Mouse (Mus musculus) MN1 (cell line): Measurements from ENCODE around the gene Unc119.

Experiments
- DNase-seq: peaks from one replicate; pipeline ENCODE4 v3.0.0-alpha.2; 2016; ENCODE audit warnings: low spot score

The Unc119 gene

DNA sequence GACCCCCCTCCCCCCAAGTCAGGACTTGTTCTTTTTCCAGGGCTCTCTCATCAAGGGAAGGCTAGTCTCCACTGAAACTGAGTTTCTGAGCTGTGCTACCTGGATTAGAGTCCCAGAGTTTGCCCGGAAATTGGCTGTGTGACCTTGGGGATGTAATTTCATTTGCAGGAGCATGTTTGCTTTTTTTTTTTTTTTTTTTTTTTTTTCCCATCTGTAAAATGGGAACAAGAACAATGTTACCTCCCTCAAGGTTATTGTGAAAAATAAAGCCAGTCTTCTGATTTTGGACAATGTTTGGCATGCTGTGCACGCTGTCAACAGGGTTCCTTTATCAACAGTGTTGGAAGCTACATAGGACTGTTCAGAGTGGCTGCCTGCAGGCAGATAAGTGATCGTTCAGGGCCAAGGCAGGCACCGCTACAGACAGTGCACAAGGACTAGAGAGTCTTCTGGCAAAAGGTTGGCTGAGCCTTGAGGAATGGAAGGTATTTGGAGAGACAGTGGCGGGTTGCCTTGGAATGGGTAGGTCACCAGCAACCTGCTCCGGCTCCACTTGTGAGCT is 1.1 kb downstream of the Unc119 start:
- peak; percentile 31 for DNase-seq

DNA sequence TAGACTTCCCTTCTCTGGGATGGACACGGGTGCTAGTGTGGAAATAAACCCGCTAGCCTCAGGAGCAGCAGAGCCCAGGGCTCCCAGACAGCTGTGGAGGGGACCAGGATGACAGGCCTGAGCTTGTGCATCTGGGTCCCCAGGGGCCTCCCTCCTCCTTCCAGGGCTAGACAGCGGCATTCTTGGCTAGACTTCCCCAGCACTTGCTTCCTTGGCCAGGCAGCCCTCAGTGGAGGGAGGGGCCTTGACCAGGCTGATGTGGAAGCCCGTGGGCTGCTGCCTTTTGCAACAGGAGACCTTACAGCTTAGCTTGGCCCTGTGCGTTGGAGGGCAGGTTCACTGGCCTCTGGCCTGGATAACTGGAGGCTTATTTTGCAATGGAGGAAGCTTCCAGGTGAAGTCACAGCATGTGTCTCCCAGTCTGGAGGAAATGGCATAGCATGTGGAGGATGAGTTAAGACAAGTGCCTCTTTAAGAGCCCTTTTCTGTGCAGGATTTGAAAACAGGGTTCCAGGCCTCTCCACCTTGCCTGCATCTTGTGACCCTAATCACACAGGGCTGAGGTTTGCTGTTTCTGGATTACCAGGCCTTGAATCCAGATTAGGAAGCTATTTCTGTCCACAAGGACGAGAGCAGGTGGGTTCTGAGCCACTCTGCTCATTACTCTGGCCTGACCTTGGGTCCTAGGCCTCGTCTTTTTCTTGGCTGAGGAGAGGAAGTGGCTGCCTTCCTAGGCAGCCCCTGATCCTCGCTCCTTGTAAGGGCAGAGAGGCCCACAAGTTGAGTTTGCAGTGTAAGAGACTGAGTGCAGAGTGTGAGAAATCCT is 1.8 kb downstream of the Unc119 start:
- peak; percentile 80 for DNase-seq

DNA sequence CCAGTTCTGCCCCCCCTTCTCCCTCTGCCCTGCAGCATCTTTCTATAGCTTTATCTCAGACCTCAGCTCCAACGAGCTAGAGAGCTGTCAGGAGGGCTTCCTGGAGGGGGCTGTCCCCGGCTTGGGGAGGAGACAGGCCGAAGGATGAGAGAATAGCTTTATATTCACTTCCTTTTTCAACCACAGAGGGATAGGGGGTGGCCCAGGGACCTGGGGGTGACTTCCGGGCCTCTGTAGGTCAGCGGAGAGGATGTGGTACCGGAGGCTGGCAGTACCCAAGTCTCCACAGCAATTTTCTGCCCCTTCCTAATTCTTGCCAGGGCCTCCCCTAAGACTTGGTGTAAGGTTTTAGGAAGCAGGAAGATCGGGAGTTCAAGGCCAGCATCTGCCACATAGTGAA is 2.5 kb downstream of the Unc119 start:
- no peak for DNase-seq

DNA sequence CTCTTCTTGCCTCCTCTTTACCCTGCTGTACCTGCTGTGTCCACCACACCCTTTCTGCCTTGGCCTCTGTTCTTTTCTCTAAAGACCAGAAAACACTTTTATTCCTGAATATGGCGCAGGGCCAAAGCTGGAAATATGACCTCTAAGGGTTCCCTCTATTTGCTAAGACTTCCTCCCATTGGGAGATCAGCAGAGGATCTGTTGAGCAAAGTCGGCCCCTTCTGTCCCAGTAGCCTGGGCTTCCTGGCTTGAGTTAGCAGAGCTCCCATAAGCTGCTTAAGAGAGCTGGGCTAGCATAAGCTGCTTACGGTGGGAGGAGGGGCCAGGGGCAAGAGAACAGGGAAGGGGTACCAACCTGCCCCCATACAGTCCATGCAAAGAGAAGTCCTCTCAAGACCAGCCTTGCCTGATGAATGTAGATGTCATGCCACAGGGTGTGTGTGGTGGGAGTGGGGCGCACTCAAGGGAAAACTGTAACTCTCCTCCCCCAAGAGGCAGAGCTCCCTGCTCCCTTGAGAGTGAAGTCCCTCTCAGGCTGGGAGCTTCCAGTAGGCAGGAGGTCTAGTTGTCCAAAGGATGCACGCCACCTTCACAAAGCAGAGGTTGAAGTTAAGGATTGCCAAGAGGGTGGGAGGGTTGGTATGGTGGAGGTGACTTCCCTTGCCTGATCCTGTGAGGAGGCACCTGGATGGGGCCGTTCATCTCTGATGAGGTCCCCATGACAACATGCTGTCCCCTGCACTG is 3.2 kb downstream of the Unc119 start:
- DNase-seq, result no peak

DNA sequence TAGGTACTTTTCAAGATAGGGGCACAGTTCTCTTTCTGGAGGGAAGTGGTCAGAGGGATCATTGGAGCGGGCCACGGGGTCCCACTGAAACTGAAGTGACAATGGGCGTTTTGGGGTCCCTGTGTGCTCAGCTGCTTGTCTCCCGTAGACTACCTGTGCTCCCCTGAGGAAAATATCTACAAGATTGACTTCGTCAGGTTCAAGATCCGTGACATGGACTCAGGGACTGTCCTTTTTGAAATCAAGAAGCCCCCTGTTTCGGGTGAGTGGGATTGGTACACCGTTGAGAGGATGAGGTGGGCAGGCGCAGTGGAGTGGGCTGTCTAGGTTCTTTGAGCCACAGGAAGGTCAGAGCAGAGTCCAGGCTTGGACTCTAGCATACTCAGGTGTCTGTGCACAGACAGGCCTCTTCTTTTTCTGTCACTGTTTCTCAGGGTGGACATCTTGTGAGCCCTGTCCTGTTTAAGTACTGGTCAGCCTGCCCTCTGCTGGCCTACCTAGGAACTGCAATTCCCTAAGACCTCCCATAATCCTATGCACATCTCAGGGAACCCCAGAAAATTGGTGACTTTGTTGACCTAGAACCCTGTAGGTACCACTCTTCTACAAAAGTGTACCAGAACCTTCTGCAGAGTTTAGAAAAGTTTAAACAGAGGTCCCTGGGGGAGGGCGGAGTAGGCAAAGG is 3.9 kb downstream of the Unc119 start:
- peak; percentile 79 for DNase-seq

DNA sequence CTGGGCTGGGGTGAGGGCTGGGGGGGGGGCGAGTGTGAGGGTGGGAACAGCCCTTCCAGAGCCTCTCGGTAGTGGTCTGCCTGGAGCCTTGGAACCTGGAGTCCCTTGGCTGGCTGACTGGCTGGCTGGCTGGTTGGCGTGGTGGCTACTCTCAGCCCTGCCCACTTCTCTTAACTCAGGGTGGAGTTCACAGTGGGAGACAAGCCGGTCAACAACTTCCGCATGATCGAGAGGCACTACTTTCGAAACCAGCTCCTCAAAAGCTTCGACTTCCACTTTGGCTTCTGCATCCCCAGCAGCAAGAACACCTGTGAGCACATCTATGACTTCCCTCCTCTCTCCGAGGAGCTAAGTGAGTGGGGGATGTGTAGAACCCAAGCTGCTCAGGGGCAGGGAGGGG is 4.6 kb downstream of the Unc119 start:
- DNase-seq, result no peak

DNA sequence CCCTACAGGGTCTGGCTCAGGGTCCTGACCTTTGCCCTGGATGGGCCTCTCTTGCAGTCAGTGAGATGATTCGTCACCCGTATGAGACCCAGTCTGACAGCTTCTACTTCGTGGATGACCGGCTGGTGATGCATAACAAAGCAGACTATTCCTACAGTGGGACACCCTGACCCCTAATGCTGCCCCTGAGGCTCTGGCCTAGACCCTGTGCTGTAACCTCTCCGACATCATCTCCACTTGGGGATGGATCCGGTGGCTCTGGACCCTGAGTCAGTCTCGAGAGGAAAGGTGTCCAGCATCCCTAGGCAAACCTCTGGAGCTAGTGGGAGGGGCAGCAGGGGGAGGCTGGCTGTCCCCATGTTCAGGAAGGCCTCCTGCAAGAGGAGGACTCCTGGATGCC is 5.2 kb downstream of the Unc119 start:
- DNase-seq, result no peak

DNA sequence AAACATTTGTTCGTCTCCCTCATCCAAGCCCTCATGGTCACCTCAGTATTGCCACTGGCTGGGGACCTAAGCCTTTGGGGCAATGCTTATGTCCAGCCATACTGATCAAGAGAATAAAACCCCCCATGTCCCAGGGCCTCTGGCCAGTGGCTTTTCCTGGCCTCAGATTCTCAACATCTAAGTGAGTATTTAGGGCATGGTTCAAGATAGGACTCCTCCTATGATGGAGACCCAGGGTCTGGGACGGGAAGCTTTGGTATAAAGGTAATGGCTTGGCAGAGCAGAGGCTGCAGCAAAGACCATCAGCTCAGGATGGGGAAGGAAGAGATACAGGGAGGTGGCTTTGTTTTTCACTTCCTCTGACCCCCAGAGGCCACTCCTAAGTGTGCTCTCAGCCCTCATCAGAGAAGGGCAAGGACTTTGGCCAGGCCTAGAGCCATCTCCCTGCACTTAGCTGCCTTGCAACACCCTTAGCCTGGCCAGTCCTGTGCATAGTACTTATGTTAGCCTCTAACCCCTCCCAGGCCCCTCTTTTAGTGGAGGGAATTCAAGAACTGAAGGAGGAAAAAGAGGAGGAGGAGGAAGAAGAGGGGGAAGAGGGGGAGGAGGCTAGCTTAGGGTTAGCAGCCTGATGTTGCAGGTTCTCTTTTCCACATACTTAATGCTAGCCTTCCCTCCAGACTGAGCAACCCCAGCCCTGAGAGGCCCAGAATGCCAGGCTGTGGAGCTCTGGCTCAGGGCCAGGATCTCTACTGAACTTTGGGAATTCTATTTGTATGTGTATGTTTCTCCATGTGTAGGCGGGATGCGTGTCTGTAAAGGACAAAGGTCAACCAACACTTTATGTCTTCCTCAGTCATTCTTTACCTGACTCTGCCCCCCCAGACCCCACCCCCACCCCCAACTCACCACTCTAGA is 6.4 kb downstream of the Unc119 start:
- DNase-seq, result no peak

DNA sequence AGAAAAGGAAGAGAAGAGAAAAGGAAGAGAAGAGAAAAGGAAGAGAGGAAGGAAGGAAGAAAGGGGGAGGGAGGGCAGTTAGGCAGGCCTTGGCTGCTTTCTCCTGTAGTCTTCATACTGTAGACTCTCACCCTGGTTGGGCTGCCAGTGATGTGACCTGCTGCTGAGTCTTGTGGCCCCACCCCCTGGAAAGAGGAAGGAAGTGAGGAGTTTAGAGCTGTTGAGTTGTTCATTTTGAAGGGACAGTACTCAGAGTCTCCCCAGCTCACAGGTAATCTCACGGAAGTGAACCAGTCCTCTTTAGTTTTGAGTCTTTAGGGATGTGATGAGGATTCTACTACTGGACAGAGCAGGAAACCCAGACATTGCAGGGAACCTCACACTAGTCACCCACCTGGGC is 9.8 kb downstream of the Unc119 start:
- no peak for DNase-seq

DNA sequence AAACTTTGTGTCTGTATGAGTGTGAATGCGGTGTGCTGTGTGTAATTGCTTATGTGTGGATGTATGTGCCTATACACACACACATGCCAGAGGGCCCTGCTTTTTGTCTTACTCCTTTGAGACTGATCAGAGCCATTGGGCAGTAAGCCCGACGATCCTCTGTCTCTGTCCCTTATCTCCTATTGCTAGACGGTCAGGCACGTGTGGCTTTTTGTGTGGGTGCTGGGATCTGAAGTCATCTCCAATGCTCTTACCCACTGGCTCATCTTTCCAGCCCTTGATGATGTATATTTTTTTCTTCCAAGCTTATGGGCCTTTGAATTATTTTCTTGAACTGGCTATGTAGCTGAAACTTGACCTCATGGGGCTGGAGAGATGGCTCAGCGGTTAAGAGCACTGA is 11.6 kb downstream of the Unc119 start:
- DNase-seq, result no peak

DNA sequence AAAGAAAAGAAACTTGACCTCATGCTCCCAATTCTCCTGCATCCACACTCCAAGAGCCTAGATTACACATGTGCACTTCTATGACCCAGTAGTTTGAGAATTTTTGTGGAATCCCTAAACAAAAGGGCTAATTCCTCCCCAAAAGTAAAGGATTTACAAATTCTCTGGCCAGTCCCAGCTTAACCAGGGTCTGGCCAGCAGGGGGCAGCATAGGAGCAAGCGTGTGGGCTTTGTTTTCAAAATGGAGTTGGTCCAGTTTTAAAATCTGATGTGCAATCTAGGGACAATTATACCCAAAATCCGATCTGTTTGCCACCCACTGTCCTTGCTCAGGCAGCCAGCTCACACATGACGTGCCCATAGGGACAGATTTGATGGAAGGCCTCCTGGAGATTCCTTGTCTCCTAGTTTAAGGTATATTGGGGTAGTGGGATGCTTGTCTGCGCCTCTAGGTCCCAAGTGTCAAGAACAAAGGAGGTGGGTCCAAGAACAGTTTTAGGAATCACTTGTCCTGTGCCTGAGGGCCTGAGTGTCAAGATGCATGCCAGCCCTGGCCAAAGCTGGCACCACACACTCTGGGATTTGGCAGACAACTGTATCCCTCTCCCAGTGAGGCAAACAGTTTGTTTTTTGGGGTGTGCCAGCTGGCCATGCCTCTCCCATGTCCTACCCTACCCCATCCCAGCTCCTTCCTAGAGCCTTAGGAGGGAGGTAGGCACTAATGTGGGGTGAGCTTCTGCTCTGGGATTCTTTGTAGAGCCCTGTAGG is 12.4 kb downstream of the Unc119 start:
- DNase-seq, result peak; percentile 52

DNA sequence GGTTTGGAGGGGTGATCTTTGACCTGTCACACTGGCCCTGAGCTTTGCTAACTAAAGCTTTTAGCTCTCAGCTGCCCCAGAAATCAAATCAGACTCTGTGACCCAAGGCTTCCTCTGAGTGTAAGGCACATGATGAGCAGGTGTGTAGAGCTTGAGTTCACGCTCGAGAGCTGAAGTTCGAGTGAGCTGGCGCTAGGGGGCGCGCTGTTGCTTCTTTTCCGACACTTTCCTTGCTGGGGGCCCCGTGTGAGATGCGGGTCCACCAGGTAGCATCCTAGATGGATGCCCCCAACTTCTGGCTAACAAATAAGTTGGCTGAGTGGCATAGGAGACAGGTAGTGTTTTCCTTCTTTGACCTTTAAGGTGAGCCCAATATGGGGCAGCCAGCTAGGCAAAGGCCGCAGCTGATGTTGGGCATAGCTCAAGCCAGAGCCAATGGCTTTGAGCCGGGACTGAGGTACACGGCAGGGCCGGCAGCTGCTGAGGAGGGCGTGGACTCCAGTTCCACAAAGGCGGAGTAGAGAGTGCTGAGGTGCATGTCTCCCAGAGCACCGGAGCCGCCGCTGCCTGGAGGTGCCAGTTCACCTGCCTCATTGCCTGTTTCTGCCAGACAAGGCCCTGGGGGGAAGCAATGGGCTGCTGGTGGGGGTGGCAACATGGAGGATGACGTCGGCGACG is 15.2 kb downstream of the Unc119 start:
- DNase-seq, result no peak

DNA sequence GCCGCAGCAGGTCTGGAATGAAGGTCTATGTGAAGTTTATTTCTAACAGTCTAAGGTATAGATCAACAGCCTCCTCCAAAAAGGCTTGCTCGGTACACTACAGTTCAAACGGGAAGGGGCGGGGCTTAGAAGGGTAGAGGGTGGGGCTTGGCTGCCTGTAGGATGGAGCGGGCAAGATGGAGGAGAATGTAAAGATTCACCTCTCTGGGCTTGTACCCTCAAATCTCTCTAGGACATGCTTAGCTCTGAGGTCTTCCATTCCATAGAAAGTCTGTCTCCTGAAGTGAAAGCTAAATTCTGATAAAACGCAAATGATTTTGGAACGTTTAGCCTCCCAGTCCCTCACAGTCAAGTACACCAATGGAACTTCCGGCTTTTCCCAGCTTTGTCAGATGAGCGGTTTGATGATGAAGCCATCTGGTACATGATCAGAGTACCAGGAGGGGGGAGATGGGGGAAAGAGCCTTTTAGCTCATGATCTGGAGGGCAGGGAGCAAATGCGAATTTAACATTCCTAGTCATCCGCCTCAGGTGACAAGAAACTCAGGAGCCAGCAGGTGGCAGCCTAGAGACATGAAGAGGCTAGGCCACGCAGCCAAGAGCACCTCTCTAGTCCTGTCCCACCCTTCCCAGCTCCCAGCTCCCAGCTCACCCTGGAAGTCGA is 17.0 kb downstream of the Unc119 start:
- DNase-seq, result peak; percentile 90

DNA sequence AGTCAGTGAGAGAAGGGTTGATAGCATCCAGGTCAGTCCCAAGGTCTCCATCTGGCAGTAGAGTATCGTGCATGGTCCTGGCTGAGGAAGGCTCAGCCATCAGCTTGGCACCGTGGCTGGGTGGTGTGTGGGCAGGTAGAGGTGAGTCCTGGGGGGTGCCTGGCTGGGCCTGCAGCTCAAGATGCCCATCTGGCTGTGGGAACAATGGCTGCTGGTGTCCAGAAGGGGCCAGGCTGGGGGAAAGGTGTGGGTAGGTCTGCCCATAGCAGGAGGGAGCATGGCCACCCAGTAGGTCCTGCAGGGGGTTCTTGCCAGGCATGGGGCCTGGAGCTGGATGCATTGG is 17.5 kb downstream of the Unc119 start:
- DNase-seq, result no peak

DNA sequence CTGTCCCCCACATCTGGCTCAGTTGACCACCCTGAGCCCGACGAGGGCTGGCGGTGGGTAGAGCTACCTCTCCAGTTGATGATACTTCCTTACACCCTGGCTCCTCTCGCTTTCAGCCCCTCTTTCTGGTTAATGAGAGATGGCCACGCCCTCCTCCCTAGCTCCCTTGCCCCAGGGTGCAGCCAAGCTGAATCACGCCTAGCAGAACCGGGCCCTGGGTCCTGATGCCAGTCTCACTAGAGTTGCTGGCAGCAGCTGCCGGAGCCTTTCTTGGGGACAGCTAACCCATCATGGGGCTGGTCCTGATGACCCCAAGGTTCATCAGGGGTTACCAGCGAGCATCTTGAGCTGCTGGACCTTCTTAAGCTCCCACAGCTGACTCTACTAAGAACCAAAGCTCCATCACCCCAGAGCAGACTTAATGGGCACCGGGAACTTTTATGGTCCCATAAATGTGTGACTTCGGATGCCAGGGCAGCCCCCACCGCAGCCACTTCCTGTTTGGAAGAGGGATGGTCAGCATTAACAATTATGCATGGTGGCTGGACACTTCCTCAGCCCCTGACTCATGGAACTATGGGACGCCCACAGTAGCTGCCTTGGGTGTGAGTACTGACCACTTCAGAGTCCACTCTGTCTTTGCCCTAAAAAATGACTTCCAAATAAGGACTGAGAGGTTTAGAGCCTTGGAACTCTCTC is 20.2 kb downstream of the Unc119 start:
- DNase-seq, result no peak

DNA sequence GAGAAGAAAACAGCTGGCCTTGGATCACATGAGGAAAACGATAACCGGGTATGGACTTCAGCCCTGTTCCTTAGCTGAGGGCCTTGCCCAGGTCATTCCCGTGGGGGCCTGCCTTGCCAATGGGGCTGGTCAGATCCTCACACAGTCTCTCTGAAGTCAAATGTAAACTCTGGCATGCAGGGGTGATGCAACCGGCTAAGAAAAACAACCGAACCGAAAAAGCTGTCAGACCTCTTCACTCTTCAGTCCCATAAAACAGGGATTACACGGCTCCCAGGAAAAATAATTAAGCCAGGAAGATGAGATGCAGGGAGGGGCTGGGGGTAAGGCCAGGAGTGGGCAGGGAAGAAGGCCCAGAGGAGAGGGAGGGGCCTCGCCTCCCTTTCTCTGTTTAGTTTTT is 20.8 kb downstream of the Unc119 start:
- DNase-seq, result no peak

DNA sequence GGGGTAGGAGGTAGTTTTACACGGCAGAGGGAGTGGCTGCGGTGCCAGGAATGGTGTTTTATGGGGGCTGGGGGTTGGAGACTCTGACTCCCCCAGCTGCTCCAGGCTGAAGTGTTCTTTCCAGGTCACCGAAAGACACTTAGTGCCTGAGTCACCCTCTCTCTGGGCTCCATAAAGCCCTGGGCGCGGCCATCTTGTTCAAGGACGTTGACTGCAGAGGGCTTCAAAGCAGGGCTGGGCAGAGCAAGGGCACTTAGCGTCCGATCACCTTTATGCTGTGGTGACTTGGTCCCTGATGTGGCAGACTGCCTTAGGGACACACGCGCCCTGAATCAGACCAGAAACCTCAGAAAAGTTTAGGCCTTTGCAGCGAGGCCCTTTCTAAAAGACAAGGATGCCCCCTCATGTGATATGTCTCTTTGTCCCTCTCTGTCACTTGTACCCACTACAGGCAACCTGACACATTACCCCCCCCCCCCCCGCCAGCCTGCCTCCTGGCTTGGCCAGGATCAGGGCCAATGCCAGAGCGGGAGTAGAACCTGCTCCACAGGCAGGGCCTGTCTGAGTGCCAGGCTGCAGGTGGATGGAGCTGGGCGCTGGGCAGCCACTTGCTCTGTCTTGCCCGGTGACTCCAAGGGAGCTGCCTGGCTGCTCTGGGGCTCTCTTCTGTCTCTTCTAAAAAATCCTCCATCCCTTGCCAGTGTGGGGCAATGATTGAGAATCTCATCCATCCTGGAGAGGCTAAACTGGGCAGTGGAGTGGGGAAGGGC is 24.4 kb downstream of the Unc119 start:
- no peak for DNase-seq

DNA sequence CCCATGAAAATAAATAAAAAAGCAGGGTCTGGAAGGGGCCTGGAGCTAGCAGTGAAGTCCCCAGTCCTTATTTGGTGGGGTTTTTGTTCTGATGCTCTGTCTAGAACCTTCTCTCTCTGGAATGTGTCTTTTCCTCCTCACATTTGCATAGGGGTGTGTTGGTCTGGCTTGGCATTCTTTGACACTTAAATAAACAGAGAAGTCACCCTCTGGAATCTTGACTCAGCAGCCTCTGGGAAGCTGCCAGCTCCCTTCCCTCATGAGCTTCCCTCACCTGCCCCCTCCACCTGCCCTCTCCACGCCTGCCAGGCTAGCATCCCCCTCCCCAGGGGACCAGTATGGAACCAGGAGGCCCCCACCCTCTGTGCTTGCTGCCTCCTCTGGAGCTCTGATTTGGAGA is 27.1 kb downstream of the Unc119 start:
- no peak for DNase-seq
